Mouse (Mus musculus): ENCODE results near the gene Zfp53. TPM values are rescaled to one million over a fixed set of nuclear protein-coding genes. Genes with fewer than 3 reads are reported as not detected.
"Not testable (repeated sequence)": the region's sequence is repeated elsewhere in the genome, so short reads cannot be mapped to it uniquely, and the experiment has no call there.

Gene Zfp53
- polyA plus RNA-seq, 1 experiment from 2014 or later, result 12.3 TPM

- not testable (repeated sequence) for H3K36me3 ChIP-seq (ENCODE audit: insufficient read depth, low read length); H3K9ac ChIP-seq (replicated peaks; ENCODE audit: low read length); H3K27me3 ChIP-seq (ENCODE audit: insufficient read depth, low read length); H3K4me2 ChIP-seq (replicated peaks; ENCODE audit: low read depth, low read length); H3K4me3 ChIP-seq (ENCODE audit: low read length); H3K9me3 ChIP-seq (ENCODE audit: low read length); H3K27ac ChIP-seq (ENCODE audit: low read length); ATAC-seq (ENCODE audit: low FRiP score, low TSS enrichment)
- H3K4me1 ChIP-seq (ENCODE audit: insufficient read depth, low read length), result peaks cover 19% of the 10 kb centered on the region
- WGBS, result 82% methylated on average over 4 of the region's 9 CpGs
Measured at GRCm38 (mm10) chr17:21476351-21476750, 12.4 kb upstream of the Zfp53 start.

- WGBS, result 69% methylated on average over 8 of the region's 10 CpGs
- not testable (repeated sequence) for H3K27me3 ChIP-seq (ENCODE audit: insufficient read depth, low read length); H3K9ac ChIP-seq (replicated peaks; ENCODE audit: low read length); H3K4me1 ChIP-seq (ENCODE audit: insufficient read depth, low read length); H3K27ac ChIP-seq (ENCODE audit: low read length); H3K36me3 ChIP-seq (ENCODE audit: insufficient read depth, low read length); H3K4me2 ChIP-seq (replicated peaks; ENCODE audit: low read depth, low read length); ATAC-seq (ENCODE audit: low FRiP score, low TSS enrichment); H3K9me3 ChIP-seq (ENCODE audit: low read length); H3K4me3 ChIP-seq (ENCODE audit: low read length)
Measured at GRCm38 (mm10) chr17:21478103-21478777, 10.6 kb upstream of the Zfp53 start.

- Histone ChIP-seq H3K9me3 (ENCODE audit: low read length) (no peaks in the 10 kb centered on the region), H3K27me3 (ENCODE audit: insufficient read depth, low read length) (no peaks in the 10 kb centered on the region), H3K4me2 (replicated peaks; ENCODE audit: low read depth, low read length) (peak overlapping the region; percentile 54), H3K9ac (replicated peaks; ENCODE audit: low read length) (peak overlapping the region; percentile 77), H3K36me3 (ENCODE audit: insufficient read depth, low read length) (peaks cover 2% of the 10 kb centered on the region; the same call in 1 of the 2 replicates), H3K4me3 (ENCODE audit: low read length) (peak overlapping the region; percentile 94), H3K4me1 (ENCODE audit: insufficient read depth, low read length) (0 out of 2 replicates have a peak, but pooled peaks cover 13% of the 10 kb centered on the region), H3K27ac (ENCODE audit: low read length) (0 out of 2 replicates have a peak overlapping the region, but pooled peaks have one; percentile 88)
- WGBS, result 10% methylated on average over 8 of the region's 8 CpGs
- ATAC-seq (ENCODE audit: low FRiP score, low TSS enrichment), result no peak
Measured at GRCm38 (mm10) chr17:21489500-21490001, 753 bp downstream of the Zfp53 start.

DNA sequence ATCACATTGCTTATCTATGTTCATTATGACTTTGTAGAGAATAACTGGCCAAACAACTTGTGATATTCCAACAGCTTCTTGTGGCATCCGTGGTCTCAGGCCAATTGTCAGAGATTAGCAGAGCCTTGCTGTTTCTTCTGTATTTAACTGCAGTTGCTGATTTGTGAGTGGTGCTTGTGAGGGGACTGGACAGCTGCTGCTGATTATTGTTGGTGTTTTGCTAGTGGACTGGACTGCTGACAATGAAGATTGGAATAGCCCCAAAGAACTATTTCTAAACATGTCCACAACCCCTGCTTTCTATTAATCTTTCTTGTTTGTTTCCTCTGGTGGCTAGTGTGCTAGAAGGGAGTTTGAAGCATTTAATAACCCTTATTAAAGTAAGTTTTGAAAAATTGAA lies 12.6 kb downstream of the Zfp53 start:
- Histone ChIP-seq H3K4me1 (ENCODE audit: insufficient read depth, low read length) (no peaks in the 10 kb centered on the region), H3K4me2 (replicated peaks; ENCODE audit: low read depth, low read length) (no peak overlapping the region), H3K27ac (ENCODE audit: low read length) (no peak overlapping the region), H3K9ac (replicated peaks; ENCODE audit: low read length) (no peak overlapping the region), H3K9me3 (ENCODE audit: low read length) (no peaks in the 10 kb centered on the region), H3K36me3 (ENCODE audit: insufficient read depth, low read length) (peaks cover 1% of the 10 kb centered on the region; the same call in 1 of the 2 replicates), H3K27me3 (ENCODE audit: insufficient read depth, low read length) (no peaks in the 10 kb centered on the region), H3K4me3 (ENCODE audit: low read length) (no peak overlapping the region)
- no peak for ATAC-seq (ENCODE audit: low FRiP score, low TSS enrichment)
- 88% methylated on average over 1 of the region's 1 CpGs for WGBS

DNA sequence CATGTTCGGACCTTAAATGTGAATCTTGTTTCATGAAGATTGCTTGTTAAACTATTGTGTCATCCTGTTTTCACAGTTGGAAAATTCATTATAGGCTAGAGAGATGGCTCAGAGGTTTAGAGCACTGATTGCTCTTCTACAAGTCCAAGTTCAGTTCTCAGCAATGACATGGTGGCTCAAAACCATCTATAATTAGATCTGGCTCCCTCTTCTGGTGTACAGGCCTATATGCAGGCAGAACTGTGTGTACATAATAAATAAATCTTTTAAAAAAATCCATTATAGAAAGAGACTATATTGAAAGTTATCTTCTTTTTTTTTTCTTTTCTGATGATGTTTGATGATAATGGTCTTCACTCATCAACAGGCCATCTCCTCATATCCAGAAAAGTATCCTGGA lies 15.7 kb downstream of the Zfp53 start:
- H3K4me3 ChIP-seq (ENCODE audit: low read length), result no peak overlapping the region
- ATAC-seq (ENCODE audit: low FRiP score, low TSS enrichment), result no peak
- H3K9me3 ChIP-seq (ENCODE audit: low read length), result no peaks in the 10 kb centered on the region
- H3K36me3 ChIP-seq (ENCODE audit: insufficient read depth, low read length), result 0 out of 2 replicates have a peak, but pooled peaks cover 8% of the 10 kb centered on the region
- no peak overlapping the region for H3K9ac ChIP-seq (replicated peaks; ENCODE audit: low read length)
- no peaks in the 10 kb centered on the region for H3K27me3 ChIP-seq (ENCODE audit: insufficient read depth, low read length)
- H3K27ac ChIP-seq (ENCODE audit: low read length), result no peak overlapping the region
- WGBS, result 96% methylated on average over 1 of the region's 1 CpGs
- H3K4me1 ChIP-seq (ENCODE audit: insufficient read depth, low read length), result no peaks in the 10 kb centered on the region
- no peak overlapping the region for H3K4me2 ChIP-seq (replicated peaks; ENCODE audit: low read depth, low read length)

- over 99% methylated on average over 3 of the region's 3 CpGs for WGBS
- H3K9me3 ChIP-seq (ENCODE audit: low read length), result no peaks in the 10 kb centered on the region
- no peaks in the 10 kb centered on the region for H3K27me3 ChIP-seq (ENCODE audit: insufficient read depth, low read length)
- 0 out of 2 replicates have a peak, but pooled peaks cover 13% of the 10 kb centered on the region for H3K36me3 ChIP-seq (ENCODE audit: insufficient read depth, low read length)
- no peak overlapping the region for H3K4me2 ChIP-seq (replicated peaks; ENCODE audit: low read depth, low read length)
- H3K27ac ChIP-seq (ENCODE audit: low read length), result no peak overlapping the region
- H3K4me1 ChIP-seq (ENCODE audit: insufficient read depth, low read length), result no peaks in the 10 kb centered on the region
- no peak overlapping the region for H3K4me3 ChIP-seq (ENCODE audit: low read length)
- no peak for ATAC-seq (ENCODE audit: low FRiP score, low TSS enrichment)
- no peak overlapping the region for H3K9ac ChIP-seq (replicated peaks; ENCODE audit: low read length)
Measured at GRCm38 (mm10) chr17:21506258-21506657, 17.5 kb downstream of the Zfp53 start.

DNA sequence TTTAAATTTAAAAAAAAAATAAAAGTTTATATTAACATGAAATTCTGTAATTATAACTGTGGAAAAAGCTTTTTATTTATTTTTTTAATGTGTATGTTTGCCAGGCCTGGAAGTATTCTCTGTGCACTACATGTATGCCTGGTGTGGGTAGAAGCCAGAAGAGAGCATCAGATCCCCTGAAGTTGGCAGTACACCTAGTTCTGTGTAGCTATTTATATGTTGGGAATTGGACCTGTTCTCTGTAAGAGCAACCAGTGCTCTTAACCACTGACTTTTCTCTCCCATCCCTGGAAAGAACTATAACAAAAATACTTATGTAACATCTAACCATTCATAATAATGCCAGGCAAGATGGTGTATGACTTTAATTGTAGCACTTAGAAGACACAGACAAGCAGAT lies 21.0 kb downstream of the Zfp53 start:
- Histone ChIP-seq H3K36me3 (ENCODE audit: insufficient read depth, low read length) (peaks cover 15% of the 10 kb centered on the region; the same call in 1 of the 2 replicates), H3K9ac (replicated peaks; ENCODE audit: low read length) (no peak overlapping the region), H3K27me3 (ENCODE audit: insufficient read depth, low read length) (no peaks in the 10 kb centered on the region), H3K27ac (ENCODE audit: low read length) (no peak overlapping the region), H3K4me3 (ENCODE audit: low read length) (no peak overlapping the region), H3K4me2 (replicated peaks; ENCODE audit: low read depth, low read length) (no peak overlapping the region), H3K4me1 (ENCODE audit: insufficient read depth, low read length) (no peaks in the 10 kb centered on the region), H3K9me3 (ENCODE audit: low read length) (0 out of 2 replicates have a peak, but pooled peaks cover 2% of the 10 kb centered on the region)
- ATAC-seq (ENCODE audit: low FRiP score, low TSS enrichment), result no peak

- H3K36me3 ChIP-seq (ENCODE audit: insufficient read depth, low read length), result peaks cover 6% of the 10 kb centered on the region; the same call in 1 of the 2 replicates
- peak overlapping the region; percentile 41 for H3K9ac ChIP-seq (replicated peaks; ENCODE audit: low read length)
- peak overlapping the region; percentile 97 for H3K27ac ChIP-seq (ENCODE audit: low read length)
- peak; percentile 71; the same call in 1 of the 2 replicates for ATAC-seq (ENCODE audit: low FRiP score, low TSS enrichment)
- 0 out of 2 replicates have a peak, but pooled peaks cover 2% of the 10 kb centered on the region for H3K9me3 ChIP-seq (ENCODE audit: low read length)
- peak overlapping the region; percentile 87 for H3K4me2 ChIP-seq (replicated peaks; ENCODE audit: low read depth, low read length)
- H3K4me3 ChIP-seq (ENCODE audit: low read length), result peak overlapping the region; percentile 73
- H3K27me3 ChIP-seq (ENCODE audit: insufficient read depth, low read length), result no peaks in the 10 kb centered on the region
- peaks cover 5% of the 10 kb centered on the region; the same call in 1 of the 2 replicates for H3K4me1 ChIP-seq (ENCODE audit: insufficient read depth, low read length)
- WGBS, result under 1% methylated on average over 8 of the region's 8 CpGs
Measured at GRCm38 (mm10) chr17:21515403-21516105, 26.8 kb downstream of the Zfp53 start.

DNA sequence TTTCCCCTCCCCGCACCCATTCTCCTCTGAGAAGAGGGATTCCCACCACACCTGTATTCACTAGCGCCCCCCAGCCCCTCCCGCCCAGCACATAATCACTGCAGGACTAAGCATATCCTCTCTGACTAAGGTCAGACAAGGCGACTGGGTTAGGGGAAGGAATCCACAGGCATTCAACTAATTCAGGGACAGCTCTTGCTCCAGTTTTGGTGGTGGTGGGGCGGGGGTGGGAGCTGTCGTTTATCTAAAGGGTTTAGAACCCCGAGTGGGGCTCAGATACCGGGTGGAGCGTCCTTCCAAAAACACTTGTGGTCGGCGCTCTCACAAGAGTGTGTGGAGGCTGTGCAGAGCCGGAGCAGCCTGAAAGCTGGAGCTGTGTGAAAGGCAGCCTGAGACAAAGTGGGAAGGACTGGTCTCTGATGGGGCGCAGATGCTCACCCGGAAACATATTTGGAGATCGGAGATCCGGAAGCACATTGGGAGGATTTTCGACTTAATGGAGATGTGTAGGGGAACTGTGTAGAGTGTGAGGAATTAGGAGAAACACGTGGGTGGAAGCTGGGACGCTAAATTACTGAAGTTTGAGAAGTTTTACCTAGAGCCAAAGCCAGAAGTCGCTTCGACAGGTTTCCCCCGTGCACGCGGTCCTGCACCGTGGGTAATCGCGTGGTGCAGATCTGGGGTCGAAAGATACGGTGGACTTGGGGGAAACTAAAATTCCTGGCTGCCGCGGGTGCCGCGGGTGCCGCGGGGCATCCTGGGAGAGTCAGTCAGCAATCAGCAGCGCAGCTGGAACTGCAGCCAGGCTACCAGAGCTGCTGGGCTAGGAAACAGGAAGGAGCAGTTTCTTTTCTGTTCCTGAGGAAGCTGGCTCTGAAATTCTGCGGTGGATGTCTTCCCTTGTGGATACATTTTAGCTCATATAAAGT lies 27.7 kb downstream of the Zfp53 start:
- WGBS, result under 1% methylated on average over 37 of the region's 37 CpGs
- Histone ChIP-seq H3K4me1 (ENCODE audit: insufficient read depth, low read length) (peaks cover 5% of the 10 kb centered on the region; the same call in 1 of the 2 replicates), H3K4me2 (replicated peaks; ENCODE audit: low read depth, low read length) (peak overlapping the region; percentile 87), H3K9me3 (ENCODE audit: low read length) (0 out of 2 replicates have a peak, but pooled peaks cover 2% of the 10 kb centered on the region), H3K27me3 (ENCODE audit: insufficient read depth, low read length) (no peaks in the 10 kb centered on the region), H3K27ac (ENCODE audit: low read length) (peak overlapping the region; percentile 97), H3K36me3 (ENCODE audit: insufficient read depth, low read length) (peaks cover 3% of the 10 kb centered on the region; the same call in 1 of the 2 replicates), H3K9ac (replicated peaks; ENCODE audit: low read length) (peak overlapping the region; percentile 73), H3K4me3 (ENCODE audit: low read length) (peak overlapping the region; percentile 73)
- ATAC-seq (ENCODE audit: low FRiP score, low TSS enrichment), result peak; percentile 93
